Mouse (Mus musculus): ENCODE data around the gene Amph.
"Not testable (repeated sequence)": the region's sequence is repeated elsewhere in the genome, so short reads cannot be mapped to it uniquely, and the experiment has no call there.

Gene Amph
- long read RNA-seq, experiment 1: 0 reads
- long read RNA-seq, experiment 2, partial matches to known transcripts: 0 of 1 reads
- long read RNA-seq, experiment 2, other reads (novel, unspliced or antisense): 0 of 1 reads

DNA sequence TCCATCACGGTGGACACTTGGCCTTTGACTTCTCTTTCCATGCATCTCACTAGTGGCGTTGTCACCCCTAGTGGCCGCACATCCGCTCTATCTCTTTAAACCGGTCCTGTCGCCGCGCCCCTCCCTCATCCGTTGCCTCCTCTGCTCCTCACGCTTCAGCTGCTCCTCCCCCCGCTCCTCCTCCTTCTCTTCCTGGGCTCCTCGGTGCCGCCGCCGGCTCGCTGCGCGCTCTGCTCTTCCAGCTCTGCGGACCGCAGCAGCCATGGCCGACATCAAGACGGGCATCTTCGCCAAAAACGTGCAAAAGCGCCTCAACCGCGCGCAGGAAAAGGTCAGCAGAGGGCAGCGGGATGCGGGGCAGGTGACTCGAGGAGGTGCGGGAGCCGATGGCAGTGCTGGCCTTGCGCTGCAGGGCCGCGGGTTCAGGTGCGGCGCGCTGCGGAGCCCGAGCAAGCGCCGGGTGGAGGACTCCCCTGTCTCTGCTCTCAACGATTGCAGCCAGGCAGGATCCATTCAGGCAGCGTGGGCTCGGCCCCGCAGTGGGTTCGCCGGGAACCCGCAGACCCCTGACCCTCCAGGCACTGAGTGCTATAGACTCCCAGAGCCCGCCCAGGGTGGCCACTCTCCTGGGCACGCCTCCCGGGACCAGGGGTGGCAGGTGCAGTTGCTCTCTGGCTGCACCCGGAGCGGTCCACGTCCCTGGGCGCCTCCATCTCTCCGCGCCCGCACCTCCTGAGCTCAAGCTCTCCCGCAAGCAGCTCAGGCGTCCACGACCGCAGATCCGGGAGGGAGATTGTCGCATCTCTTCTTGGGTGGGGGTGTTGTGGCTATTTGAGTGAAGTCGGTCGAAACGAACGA is at the start of gene Amph:
Gene Amph, plus strand, starts transcription at position 35 of the 858 bp plus-strand sequence.
- intact Hi-C loops (cut with DNase I): no loop called here

DNA sequence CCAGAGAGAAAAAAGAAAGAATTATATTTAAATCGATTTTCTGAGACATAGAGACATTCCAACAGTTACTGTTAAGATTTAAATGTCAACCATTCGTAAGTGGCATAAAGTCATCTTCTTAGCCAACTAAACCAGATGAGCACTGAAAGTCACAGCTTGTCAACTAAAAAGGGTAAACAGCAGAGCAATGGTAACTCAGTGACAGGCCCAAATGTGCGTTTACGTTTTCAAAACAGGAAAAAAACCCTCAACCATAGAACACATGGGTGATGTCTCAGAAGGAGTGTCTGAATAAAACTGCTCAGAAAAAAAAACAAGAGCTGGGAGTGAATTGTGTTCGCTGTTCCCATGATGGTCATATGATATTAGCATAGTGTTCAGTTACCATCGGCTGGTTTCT is 44.4 kb upstream of the Amph start:
- intact Hi-C loops (cut with DNase I): no loop called here

DNA sequence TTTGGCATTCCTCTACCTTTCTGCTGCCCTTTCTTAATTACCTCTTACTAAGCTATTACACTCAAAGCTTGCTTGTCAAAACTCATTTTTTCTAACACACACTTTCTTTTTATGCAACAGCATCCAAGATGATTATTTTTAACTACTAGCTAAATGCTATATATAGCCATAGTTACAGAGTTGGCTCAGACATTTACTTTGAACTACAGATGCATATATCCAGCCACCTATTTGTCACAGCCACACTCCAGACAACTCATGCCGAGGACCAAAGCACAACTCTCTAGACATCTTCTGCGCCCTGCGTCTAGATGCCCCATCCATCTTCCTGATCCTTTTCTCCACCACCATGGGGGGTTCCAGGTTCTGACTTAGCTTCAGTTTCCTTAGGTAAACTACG is 33.2 kb upstream of the Amph start:
- intact Hi-C loops (cut with DNase I): no loop called here

DNA sequence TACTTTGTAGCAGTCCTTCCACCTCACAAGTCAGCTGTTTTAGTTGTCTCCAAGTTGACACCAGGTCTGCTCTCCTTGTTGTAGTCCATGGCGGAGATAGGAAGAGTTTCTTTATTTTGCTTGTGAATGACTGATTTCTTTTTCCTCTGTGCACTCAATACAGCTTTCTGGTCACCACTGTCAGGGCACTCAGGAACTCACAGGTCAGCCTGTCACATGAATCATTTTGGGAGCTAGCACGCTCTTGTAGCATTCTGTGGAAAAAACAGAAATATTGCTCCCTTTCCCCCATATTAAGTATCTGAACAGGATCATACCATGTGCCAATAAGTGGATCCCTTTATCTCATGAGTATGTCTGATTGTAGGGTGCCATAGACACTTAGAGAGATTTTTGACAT is 14.8 kb upstream of the Amph start:
- intact Hi-C loops (cut with DNase I): not testable (repeated sequence)

DNA sequence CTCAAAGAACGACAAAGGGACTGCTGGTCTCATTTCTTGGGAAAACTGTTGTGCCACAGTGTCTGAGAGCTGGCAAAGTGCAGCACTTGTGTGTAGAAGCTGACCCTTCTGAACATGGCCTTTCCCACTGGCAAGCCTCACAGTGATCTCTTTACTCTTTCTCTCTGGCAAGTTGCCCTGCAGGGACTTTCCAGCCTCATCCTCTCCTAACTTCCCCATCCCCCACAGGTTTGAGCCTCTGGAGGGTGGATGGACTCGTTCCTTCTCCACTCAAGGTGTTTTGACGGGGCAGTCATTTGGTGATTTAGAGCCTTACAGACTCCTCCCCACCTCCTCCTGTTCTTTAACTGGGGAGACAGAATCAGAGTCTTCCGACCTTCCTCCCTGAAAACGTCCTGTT is 319 bp upstream of the Amph start:
- intact Hi-C loops (cut with DNase I): no loop called here

DNA sequence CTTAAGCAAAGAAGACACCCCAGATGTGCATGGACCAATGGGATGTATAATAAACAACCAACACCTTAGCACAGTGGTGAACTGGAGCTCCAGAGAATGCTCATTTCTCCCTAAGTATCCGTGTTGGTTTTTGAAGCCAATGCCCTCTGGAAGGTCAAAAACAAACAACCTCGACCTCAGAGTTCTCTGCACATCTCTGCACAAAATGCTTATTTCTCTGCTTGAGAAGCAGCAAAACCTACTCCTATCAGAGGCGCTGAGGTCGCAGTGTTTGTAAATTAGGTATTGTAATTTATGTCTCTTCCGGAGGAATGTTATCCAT is 985 bp downstream of the Amph start:
- intact Hi-C loops (cut with DNase I): no loop called here

DNA sequence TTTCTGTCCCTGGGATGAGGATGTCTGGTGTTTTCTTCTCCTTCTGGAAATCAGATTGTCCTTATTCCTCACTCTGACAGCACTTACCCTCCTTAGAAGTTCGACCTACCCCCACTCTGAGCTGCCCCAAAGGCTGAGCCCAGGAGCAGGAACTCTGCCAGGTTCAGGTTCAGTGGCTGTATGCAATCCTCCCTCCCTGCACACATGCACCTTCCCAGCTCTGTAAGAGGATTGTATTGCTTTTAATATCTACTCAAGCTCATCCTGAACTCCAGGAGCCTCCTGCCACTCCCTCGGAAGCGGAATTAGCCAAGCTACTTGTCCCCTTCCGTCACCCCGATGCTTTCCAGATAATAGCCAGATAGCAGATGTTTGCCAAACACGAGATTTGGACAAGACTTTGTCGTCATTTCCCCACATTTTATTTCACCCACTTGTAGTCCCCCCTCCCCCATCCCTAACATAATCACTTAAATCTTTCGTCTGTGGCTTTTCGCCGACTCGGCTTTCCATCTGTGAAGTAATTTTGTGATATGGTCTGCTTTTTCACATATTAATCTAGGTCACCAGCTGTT is 1.7 kb downstream of the Amph start:
- intact Hi-C loops (cut with DNase I): no loop called here

DNA sequence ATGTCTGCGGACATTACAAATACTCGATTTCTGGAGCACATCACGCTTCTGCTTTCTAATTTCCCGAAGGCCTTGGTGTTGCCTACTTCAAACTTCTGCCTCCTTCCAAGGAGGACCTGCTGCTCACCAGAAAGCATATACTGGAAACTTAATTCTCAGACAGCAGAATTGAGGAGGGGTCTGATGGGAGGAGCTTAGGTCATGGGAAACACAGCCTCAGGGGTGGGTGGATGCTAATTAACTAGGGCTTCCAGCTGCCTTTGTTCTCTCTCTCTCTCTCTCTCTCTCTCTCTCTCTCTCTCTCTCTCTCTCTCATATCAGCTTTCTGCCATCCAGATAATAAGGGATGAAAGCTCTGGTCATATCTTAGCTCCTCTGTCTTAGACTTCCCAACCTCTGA is 5.6 kb downstream of the Amph start:
- intact Hi-C loops (cut with DNase I): no loop called here

DNA sequence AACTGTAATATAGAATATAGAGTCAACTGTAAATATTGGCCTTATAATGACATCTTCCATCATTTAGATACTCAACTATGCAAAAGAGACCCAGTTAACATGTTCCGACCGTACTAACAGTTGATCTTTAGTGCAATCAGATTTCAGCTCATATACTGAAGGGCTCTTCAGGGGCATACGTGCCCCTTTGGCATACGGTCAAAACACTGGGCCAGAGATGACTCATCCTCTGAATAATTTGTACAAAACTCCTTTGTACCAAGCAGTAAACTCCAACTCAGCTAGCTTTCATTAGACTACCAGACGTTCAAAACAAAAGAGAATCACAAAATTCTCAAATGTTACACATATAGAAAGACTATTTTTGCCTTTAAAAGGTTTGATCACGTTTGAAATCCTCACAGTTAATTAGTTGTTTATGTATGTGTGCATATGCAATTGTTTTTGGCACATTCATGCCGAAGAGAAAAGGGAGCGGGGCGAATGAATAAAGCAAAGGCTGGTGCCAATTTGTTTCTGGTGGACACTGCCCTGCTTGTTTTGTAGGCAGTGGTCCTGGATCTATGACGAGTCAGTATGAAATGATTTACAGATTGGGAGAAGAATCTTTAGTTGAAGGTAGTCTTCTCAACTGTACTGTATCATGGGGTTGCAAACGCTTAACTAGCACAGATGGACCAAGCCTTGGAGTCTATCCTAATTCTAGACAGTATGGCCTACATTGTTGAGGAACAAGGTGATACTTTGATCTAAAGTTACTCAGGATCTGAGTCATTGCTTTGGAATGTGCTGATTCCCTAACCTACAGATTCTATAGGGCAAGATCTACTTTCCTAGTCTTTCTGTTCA is 8.3 kb downstream of the Amph start:
- intact Hi-C loops (cut with DNase I): no loop called here

DNA sequence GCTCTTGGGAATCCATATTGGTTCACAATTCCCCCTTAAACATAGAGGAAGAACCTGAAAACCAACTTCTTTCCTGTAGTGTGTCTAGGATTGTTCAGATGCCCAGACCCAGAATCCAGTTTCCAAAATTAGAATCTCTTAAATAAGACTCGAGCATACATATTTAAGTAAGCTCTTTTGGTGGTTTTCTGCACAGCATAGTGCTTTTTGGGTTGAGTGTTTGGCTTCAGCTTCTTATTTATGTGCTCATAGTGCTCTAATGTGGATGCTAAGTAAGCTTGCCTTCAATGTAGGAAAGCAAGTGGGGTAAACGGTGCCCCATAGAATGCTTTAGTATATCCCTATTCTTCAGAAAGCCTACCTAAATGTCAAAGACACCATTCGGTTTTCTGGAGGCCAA is 9.0 kb downstream of the Amph start:
- intact Hi-C loops (cut with DNase I): no loop called here

DNA sequence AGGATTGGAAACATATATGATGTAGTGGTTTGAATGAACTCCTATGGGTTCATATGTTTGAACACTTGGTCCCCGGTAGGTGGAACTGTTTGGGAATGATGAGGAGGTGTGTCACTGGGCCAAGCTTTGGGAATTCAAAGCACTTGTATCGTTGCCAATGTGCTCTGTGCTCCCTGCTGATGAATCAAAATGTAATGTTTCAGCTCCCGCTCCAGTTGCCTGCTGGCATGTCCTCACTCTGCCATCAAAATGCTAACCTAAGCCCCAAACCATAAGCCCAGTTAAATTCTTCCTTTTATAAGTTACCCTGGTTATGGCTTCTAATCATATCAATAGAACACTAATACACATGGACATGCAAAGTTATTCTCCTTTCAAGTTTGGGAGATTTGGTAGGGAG is 24.6 kb downstream of the Amph start:
- intact Hi-C loops (cut with DNase I): no loop called here

DNA sequence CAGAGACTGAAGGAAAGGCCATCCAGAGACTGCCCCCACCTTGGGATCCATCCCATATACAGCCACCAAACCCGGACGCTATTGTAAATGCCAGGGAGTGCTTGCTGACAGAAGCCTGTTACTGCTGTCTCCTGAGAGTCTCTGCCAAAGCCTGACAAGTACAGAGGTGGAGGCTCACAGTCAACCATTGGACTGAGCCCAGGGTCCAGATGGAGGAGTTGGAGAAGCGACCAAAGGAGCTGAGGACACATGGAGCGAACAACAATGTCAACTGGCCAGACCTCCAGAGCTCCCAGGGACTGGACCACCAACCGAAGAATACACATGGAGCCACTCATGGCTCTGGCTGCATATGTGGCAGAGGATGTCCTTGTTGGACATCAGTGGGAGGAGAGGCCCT is 26.3 kb downstream of the Amph start:
- intact Hi-C loops (cut with DNase I): no loop called here

DNA sequence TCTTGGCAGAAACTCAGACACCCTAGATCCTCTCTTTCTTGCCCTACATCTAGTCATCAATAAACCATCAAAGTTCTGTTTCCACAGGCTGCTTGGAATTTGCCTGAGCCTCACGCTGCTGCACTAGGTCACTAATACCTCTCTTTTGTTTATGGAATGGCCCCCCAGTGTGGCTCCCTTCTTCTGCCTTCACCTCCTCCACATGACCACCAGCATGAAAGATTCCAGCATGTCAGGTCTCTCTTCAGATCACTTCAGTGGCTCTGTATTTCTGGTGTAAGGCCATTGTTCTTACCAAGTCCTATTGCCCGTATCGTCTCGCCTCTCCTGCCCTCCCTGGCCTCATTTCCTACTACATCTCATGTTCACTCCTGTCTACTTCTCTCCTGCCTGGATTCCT is 39.3 kb downstream of the Amph start:
- intact Hi-C loops (cut with DNase I): no loop called here

DNA sequence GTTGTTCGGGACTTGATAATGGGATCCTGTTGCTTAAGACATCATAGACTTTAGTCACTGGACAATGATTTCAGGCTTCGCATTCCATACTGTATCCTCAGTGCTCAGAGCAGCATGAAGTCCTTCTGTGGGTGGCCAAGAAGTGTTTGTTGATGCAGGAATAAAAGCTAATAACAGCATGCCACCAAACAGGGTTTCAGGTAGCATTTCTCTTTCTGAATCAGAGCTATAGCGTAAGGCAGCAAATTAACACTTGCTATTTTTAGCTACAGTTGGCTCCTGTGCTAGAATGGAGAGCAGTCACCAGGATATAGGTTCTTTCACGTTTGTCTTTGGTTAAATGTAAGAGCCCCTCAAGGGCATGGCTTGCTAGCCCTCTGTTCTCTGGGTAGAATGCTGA is 40.3 kb downstream of the Amph start:
- intact Hi-C loops (cut with DNase I): no loop called here

DNA sequence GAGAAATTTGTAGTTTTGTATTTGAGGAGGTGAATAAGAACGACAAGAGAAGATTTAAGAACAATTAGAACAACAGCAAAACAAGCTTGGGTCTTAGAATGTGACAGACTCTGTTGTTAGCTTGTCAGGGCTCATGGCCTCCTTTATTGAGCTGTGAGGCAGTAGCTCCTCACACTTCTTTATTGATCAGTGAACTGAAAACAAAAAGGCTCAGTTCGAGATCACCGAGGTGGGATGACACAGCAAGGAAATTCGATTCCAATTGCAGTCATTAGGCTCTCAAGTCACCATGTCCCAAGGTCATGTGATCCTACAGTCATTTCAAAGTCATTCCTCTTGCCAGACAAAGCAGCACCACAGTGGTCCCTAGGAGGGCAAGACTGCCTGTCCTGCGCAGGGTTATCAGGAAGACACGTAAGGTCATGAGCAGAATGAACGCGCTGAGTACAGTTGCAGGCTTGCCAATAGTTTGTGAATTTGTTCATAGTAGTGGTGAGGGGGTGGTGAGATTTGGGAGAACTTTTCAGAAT is 41.2 kb downstream of the Amph start:
- intact Hi-C loops (cut with DNase I): no loop called here

DNA sequence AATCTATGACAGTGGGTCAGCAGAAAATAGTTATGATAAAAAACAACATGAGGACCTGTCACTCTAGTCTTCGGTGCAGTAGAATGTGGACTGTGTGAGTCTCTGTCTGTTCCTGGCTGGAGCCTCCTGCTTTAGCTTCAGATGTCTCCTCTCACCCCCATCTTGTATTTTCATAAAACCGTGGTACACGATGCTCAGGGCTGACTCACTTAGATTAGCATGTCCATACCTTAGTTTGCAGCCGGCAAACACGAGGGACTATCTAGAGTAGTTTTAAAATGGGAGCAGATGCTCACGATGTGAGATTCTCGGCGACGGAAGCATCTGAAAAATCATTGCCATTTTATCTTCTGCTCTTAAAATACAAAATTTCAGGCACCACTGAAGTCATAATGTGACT is 54.5 kb downstream of the Amph start:
- intact Hi-C loops (cut with DNase I): no loop called here

DNA sequence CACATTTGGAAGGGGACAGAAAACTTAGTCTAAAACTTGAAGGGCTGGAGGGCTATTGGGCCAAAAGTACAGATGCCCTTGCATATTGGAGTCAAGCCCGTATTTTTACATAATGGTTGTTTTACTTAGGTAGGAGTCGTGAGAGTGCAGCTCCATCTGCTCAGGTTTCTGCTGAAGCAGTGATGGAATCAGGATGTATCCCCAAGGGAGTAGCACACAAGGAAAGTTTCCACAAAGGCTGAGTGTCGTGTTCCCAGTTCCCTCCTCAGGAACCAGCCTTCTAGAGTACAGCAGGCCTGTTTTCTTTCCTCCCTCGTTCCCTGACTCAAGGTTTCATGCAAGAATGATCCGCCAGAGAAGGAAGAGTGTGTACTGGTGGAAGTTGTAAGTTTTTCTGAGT is 56.4 kb downstream of the Amph start:
- intact Hi-C loops (cut with DNase I): no loop called here

DNA sequence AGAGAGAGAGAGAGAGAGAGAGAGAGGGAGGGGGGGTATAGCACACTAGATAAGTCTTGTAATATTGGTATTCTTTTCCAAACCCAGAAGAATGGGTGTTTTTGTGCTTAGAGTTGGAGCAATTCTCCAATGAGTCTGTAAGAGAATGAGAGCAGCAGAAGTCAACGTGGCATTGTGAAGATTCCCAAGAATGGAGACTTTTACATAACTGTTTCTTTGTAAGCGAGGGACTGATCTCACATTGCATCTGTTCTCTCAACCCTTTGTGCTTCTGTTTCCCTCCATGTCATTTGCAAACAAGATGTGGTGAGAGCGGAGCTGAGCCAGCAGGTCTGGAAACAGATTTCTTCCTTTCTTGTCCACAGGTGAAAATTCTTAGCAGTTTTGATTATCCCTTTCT is 60.4 kb downstream of the Amph start:
- intact Hi-C loops (cut with DNase I): no loop called here

DNA sequence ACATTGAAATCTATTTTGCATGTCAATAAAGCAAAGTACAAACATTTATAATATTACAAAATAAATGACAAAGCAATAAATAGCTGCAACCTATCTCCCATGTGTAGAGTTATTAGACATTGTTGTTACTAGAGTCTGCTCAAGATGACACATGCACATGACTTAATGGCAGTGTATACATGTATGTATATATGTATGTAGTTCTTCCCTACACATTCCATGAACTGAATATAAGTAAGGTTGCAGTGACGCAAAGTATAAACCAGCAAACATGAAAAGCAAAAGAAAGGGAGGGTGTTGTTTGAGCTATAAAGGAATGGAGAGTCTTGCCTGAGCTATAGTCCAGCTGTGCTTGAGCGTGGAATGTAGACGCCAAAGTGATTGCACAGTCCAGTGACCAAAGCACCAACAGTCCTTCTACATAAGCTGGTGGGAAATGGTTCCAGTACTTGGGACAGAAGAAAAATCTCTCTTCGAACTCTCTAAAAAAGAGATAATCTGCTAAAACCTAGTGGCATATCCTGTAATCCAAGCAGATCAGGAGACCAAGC is 66.9 kb downstream of the Amph start:
- intact Hi-C loops (cut with DNase I): no loop called here

DNA sequence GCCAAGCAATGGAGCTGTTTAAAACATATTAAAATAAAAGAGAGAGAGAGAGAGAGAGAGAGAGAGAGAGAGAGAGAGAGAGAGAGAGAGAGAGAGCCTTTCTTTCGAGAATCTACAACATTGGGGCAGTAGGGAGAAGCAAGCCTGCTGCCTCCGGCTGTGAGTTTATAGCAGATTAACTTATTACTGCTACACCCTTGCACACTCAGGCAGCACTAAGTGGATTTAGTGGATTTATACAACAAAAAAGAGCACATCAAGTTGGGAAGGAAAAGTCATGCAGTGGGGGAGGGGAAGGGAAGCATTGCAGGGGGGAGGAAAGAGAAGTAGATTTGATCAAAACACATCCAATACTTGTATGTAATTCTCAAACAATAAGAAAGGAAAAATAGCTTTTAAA is 73.5 kb downstream of the Amph start:
- intact Hi-C loops (cut with DNase I): no loop called here

DNA sequence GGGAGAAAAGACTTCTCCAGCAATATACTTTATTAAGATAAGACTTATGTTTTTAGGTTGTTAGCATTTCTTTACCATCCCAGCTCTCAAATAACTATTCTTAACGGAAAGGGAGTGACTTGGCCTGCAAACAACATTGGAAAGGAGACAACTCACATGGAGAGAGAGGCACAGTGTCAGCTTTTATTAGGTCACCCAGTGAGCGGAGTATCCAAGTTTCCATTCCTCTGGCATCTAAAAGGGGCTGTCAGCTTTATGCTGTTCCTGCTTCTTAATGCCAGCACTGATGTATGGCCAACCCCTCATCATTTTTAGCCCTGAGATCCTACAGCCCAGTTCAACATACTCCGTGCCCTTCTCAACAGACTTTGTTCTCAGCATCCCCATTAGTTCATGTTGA is 74.3 kb downstream of the Amph start:
- intact Hi-C loops (cut with DNase I): no loop called here
